Mouse (Mus musculus) liver, adult 2 months (tissue): ENCODE results near the gene Rad51b. TPM values are rescaled to one million over a fixed set of nuclear protein-coding genes. Genes with fewer than 3 reads are reported as not detected.
A peak's percentile ranks its signal among the peaks of the same experiment; 100 is the strongest.

Experiments
- DNase-seq: peaks from one replicate; pipeline ENCODE4 v3.0.0-alpha.2; 2011; ENCODE audit warnings: low read depth, low spot score; ENCODE audit errors: extremely low read depth
- H3K27ac ChIP-seq: fragments of 200-500 bp; replicated peaks from 2 replicates; pipeline ENCODE4 v1.5.1; 2012; ENCODE audit warnings: low read depth, mild to moderate bottlenecking, control low read depth, inconsistent platforms, low read length; ENCODE audit not compliant: insufficient read depth
- H3K27me3 ChIP-seq: fragments of 200-500 bp; 2 replicates; pipeline ENCODE4 v1.6.1; 2012; ENCODE audit warnings: mild to moderate bottlenecking, moderate library complexity, low read length, inconsistent platforms; ENCODE audit not compliant: control insufficient read depth, insufficient read depth
- H3K36me3 ChIP-seq: fragments of 200-500 bp; 2 replicates; pipeline ENCODE4 v1.6.1; 2012; ENCODE audit warnings: low read length, inconsistent platforms; ENCODE audit not compliant: control insufficient read depth, insufficient read depth
- H3K4me1 ChIP-seq: fragments of 200-500 bp; 2 replicates; pipeline ENCODE4 v1.6.1; 2011; ENCODE audit warnings: low read length; ENCODE audit not compliant: control insufficient read depth, insufficient read depth
- H3K4me3 ChIP-seq: fragments of 200-500 bp; 2 replicates; pipeline ENCODE4 v1.5.1; 2011; ENCODE audit warnings: low read depth, mild to moderate bottlenecking, control low read depth, low read length, moderate library complexity; ENCODE audit not compliant: insufficient read depth
- H3K79me2 ChIP-seq: fragments of 200-500 bp; 2 replicates; pipeline ENCODE4 v1.6.1; 2012; ENCODE audit warnings: inconsistent platforms, mild to moderate bottlenecking, low read length, moderate library complexity; ENCODE audit not compliant: control insufficient read depth, insufficient read depth
- H3K9ac ChIP-seq: fragments of 200-500 bp; 2 replicates; pipeline ENCODE4 v1.6.1; 2012; ENCODE audit warnings: low read depth, mild to moderate bottlenecking, control low read depth, inconsistent platforms, low read length
- CTCF ChIP-seq: fragments of 200-500 bp; IDR thresholded peaks from 2 replicates; pipeline ENCODE4 v1.5.1; 2011; ENCODE audit warnings: low read depth, low read length, control low read depth
- POLR2A ChIP-seq: fragments of 200-500 bp; IDR thresholded peaks from 2 replicates; pipeline ENCODE4 v1.6.1; 2011; ENCODE audit warnings: low read length, control low read depth; ENCODE audit not compliant: insufficient read depth; ENCODE audit errors: extremely low read depth
- WGBS: fragments of 180-500 bp; shearing (Covaris S2); methylation state at CpG from one replicate; pipeline ENCODE4 v1.1.7; 2018; 5-methylcytosine and 5-hydroxymethylcytosine counted together
- polyA plus RNA-seq: library from polyadenylated mRNA; depleted of rRNA; stranded (reverse); fragments of >200 nt; gene quantifications from 2 replicates; pipeline ENCODE4 v1.2.3, GENCODE M21; 2012
- total RNA-seq: library from RNA; depleted of rRNA; stranded (reverse); fragments of >200 nt; gene quantifications from 2 replicates; pipeline ENCODE4 v1.2.3, GENCODE M21; 2014

The Rad51b gene
- total and polyA plus RNA-seq, 2 experiments = 0.55 to 1.7 TPM

GRCm38 (mm10) chr12:79600149-79600769 is 303.2 kb downstream of the Rad51b start:
- no peaks in the 10 kb centered on the region for H3K27me3 ChIP-seq
- WGBS = 13% methylated on average over 11 of the region's 11 CpGs
- no peaks in the 10 kb centered on the region for H3K79me2 ChIP-seq
- H3K9ac ChIP-seq = no peak overlapping the region
- H3K4me3 ChIP-seq = no peak overlapping the region
- H3K27ac ChIP-seq = peak overlapping the region; percentile 8; the same call in 1 of the 2 replicates
- no peaks in the 10 kb centered on the region for H3K36me3 ChIP-seq
- H3K4me1 ChIP-seq = peaks cover 8% of the 10 kb centered on the region
- TF ChIP-seq POLR2A = no peak
- no peak for TF ChIP-seq CTCF
- peak; percentile 93 for DNase-seq

DNA sequence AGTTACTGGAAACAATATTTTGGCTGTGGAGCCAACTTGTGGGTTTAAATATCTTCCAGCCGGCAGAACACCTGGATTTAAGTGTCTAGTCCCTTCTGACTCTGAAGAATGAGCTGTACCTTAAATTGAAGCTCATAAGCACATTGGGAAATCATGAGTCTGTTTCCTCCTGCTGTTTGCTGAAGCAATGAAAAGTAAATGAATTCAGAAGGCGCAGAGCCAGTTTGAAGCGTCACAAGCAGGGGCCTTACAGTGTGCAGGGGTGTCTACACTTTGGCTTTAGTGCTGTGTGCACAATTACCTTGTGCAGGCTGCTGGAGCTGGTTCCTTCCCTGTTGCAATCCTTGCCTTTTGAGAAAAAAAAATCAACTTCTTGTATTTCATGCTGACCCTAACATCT is 305.6 kb downstream of the Rad51b start:
- peak; percentile 43 for DNase-seq
- Histone ChIP-seq H3K36me3 (no peaks in the 10 kb centered on the region), H3K4me3 (no peak overlapping the region), H3K9ac (no peak overlapping the region), H3K27ac (no peak overlapping the region), H3K4me1 (peaks cover 8% of the 10 kb centered on the region), H3K79me2 (no peaks in the 10 kb centered on the region), H3K27me3 (no peaks in the 10 kb centered on the region)
- no peak for TF ChIP-seq CTCF
- no peak for TF ChIP-seq POLR2A
- 28% methylated on average over 3 of the region's 3 CpGs for WGBS

- H3K4me1 ChIP-seq = peaks cover 7% of the 10 kb centered on the region
- H3K36me3 ChIP-seq = no peaks in the 10 kb centered on the region
- H3K79me2 ChIP-seq = no peaks in the 10 kb centered on the region
- no peak overlapping the region for H3K27ac ChIP-seq
- no peak overlapping the region for H3K9ac ChIP-seq
- 96% methylated on average over 2 of the region's 2 CpGs for WGBS
- TF ChIP-seq CTCF = no peak
- no peak for TF ChIP-seq POLR2A
- DNase-seq = no peak
- H3K4me3 ChIP-seq = no peak overlapping the region
- H3K27me3 ChIP-seq = no peaks in the 10 kb centered on the region
These were observed 307.8 kb downstream of the Rad51b start for GRCm38 (mm10) chr12:79604850-79605249.

DNA sequence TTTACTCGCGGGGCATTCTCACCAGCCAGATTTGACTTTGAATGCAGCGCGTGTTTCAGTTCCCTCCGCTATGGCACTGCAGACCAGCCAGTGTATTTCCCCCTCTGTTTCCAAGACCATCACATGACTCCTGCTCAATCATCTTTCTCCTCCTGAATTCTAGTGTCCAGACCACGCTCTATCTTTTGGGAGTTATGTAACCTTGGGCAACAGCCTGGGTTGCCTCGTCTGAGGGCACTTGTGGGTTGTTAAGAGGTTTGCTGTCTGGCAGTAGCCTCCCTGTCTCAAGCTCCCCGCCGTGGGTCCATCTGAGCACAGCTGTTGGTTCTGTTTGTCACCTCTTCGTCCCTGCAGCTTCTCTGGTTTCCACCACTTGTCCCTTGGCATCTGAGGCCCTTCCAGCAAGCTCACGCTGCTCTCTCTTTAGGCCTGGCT is 309.1 kb downstream of the Rad51b start:
- H3K27me3 ChIP-seq = no peaks in the 10 kb centered on the region
- TF ChIP-seq POLR2A = no peak
- TF ChIP-seq CTCF = no peak
- no peak for DNase-seq
- H3K36me3 ChIP-seq = no peaks in the 10 kb centered on the region
- H3K79me2 ChIP-seq = no peaks in the 10 kb centered on the region
- peaks cover 3% of the 10 kb centered on the region; the same call in 1 of the 2 replicates for H3K4me1 ChIP-seq
- no peak overlapping the region for H3K27ac ChIP-seq
- WGBS = 92% methylated on average over 11 of the region's 11 CpGs
- no peak overlapping the region for H3K9ac ChIP-seq
- no peak overlapping the region for H3K4me3 ChIP-seq

DNA sequence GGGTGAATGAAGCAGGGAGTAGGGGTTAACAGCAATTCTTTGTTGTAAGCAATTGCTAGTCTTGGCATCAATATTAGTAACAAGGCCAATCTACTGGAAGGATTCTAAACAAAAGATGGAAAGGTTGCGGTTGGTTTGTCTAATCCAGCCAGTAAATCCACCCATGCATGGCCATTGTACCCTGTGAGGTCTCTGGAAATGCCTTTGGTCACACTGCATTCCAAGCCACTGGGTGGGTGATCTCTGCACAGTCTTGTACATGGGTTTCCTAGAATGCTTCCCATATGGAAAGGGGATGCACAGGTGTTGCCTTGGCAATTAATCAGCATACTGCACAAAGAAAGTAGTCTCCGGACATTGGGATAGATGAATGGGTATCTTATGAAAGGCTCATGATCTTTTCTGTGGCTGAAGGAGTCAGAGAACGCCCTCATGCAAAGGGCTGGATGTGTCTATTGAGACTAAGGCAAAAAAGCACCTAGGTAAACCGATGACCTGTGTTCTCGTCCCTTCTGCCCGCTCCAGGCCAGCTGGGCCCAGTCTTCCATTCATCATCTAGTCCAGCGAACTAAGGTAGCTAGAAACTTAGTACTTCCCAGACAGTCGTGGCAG is 312.4 kb downstream of the Rad51b start:
- 93% methylated on average over 8 of the region's 8 CpGs for WGBS
- DNase-seq = no peak
- Histone ChIP-seq H3K9ac (no peak overlapping the region), H3K27ac (no peak overlapping the region), H3K27me3 (no peaks in the 10 kb centered on the region), H3K36me3 (no peaks in the 10 kb centered on the region), H3K4me3 (no peak overlapping the region), H3K79me2 (no peaks in the 10 kb centered on the region), H3K4me1 (no peaks in the 10 kb centered on the region)
- no peak for TF ChIP-seq POLR2A
- TF ChIP-seq CTCF = no peak

DNA sequence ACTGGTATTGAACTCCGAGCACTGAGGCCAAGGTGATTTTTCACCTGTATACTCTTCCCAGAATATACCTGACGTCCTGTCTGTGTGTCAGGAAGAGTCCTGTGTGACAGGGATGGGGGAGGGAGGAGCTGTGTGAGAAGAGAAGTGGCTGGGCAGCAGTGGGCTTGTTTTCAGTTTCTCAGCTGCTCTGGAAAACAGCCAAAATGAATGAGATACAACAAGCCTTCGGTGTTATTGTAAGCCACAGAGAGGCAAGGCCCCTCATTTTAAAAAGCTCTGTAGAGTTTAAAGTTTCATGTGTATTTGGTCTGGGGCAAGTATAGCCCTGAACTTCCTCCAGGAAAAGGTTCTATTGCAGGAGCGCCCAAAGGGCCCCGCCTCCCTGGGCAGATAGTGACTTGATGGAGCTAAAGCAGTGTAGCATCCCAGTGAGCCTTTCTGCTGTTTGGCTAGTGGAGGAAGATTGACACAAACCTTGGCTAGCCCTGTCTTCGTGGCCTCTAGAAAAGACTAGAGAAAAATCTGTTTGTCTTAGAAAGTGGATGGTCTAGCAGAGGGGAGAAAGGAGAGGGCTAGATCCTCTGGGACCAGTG is 313.5 kb downstream of the Rad51b start:
- Histone ChIP-seq H3K9ac (no peak overlapping the region), H3K36me3 (no peaks in the 10 kb centered on the region), H3K27me3 (no peaks in the 10 kb centered on the region), H3K4me3 (no peak overlapping the region), H3K27ac (no peak overlapping the region), H3K79me2 (no peaks in the 10 kb centered on the region), H3K4me1 (no peaks in the 10 kb centered on the region)
- no peak for TF ChIP-seq CTCF
- TF ChIP-seq POLR2A = no peak
- WGBS = 78% methylated on average over 6 of the region's 6 CpGs
- no peak for DNase-seq
